In the genomic region with DNA sequence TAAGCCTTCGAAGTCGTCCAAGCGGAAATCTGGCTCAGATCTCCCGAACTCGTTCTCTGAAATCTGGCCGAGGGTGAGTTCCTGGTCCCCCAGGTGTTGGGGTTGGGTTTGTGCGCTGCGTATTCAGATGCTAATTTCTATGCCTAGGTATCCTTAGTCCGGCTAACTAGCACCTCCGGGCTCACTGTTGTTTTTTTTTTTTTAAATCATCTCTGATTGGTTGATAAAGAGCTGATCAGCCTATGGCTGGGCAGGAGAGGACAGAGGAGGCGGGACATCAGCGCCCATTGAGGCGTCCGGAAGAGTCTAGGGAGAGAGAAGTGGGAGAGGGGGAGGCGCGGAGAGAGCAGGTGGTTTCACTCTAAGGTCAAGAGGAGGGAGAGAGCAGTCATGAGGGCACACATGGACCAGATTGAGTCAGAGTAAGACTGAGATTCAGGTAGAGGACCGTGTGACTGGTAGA, we compare ENCODE assay signal across 7 mouse cellular contexts. TPM values are rescaled to one million over a fixed set of nuclear protein-coding genes. Genes with fewer than 3 reads are reported as not detected.
A peak's percentile ranks its signal among the peaks of the same experiment; 100 is the strongest.
DNase-seq lines count a peak whose midpoint lies in the region; ATAC-seq and TF ChIP-seq lines count a peak whose summit lies in the region.

No protein-coding gene starts in this region.

- ATAC-seq in erythroid progenitor cell, adult 5-6 weeks (replicated peaks; ENCODE audit: low FRiP score, poor library complexity, severe bottlenecking), result peak; percentile 85
- ATAC-seq in inflammation-experienced regulatory T-cells, adult 6 months, result peak; percentile 86
- ATAC-seq in liver, embryonic 16.5 days (ENCODE audit: low read depth), result peak; percentile 80
- peak; percentile 78 for ATAC-seq in neural tube, embryonic 11.5 days (ENCODE audit: insufficient read depth, low FRiP score, low TSS enrichment)

- H3K4me1 ChIP-seq in CH12.LX (ENCODE audit: control insufficient read depth in 1 of 2, insufficient read depth in 2 of 2), result peaks cover 4 to 36% of the 10 kb centered on the region in 2 experiments
- H3K4me1 ChIP-seq in liver, embryonic 16.5 days (ENCODE audit: control insufficient read depth, low read depth, low read length), result peaks cover 21% of the 10 kb centered on the region
- peaks cover 6% of the 10 kb centered on the region for H3K4me1 ChIP-seq in neural tube, embryonic 11.5 days (ENCODE audit: control insufficient read depth, insufficient read depth, low read length)

- no peak for TF ChIP-seq CTCF in CH12.LX (conservative IDR thresholded peaks at IDR 0.05 in 1 of 2, IDR thresholded peaks at IDR 0.05 in 1 of 2; ENCODE audit: low read depth in 2 of 2, low read length in 2 of 2)

- peak overlapping the region; percentile 66; the same call in 1 of the 2 replicates for H3K27ac ChIP-seq in CH12.LX (ENCODE audit: insufficient read depth, low read depth)
- H3K27ac ChIP-seq in liver, embryonic 16.5 days (ENCODE audit: low read length), result peak overlapping the region; percentile 93
- no peak overlapping the region for H3K27ac ChIP-seq in neural tube, embryonic 11.5 days (ENCODE audit: low read depth, low read length)

- H3K9ac ChIP-seq in CH12.LX (ENCODE audit: insufficient read depth, low read depth), result peak overlapping the region; percentile 94
- H3K9ac ChIP-seq in liver, embryonic 16.5 days (ENCODE audit: low read depth, low read length), result peak overlapping the region; percentile 88
- H3K9ac ChIP-seq in neural tube, embryonic 11.5 days (ENCODE audit: low read length), result peak overlapping the region; percentile 53

- TF ChIP-seq POLR2A in CH12.LX (IDR thresholded peaks at IDR 0.05; ENCODE audit: low read depth, low read length), result peak; percentile 52

- peaks cover 43% of the 10 kb centered on the region for H3K79me2 ChIP-seq in CH12.LX (replicated peaks; ENCODE audit: control insufficient read depth, extremely low read depth, insufficient read depth, poor library complexity, severe bottlenecking)

- no peak for TF ChIP-seq EP300 in CH12.LX (IDR thresholded peaks at IDR 0.05; ENCODE audit: low read length)

- no peaks in the 10 kb centered on the region for H3K9me3 ChIP-seq in CH12.LX (replicated peaks; ENCODE audit: low read length)
- no peaks in the 10 kb centered on the region for H3K9me3 ChIP-seq in liver, embryonic 16.5 days (replicated peaks; ENCODE audit: control insufficient read depth, low read length)
- no peaks in the 10 kb centered on the region for H3K9me3 ChIP-seq in neural tube, embryonic 11.5 days (ENCODE audit: control insufficient read depth, low read length)

- DNase-seq in CH12.LX (ENCODE audit: extremely low read depth) (peak; percentile 93), WW6 (ENCODE audit: low read depth, low spot score) (peak; percentile 65)
- peak; percentile 78 for DNase-seq in neural tube, embryonic 11.5 days (ENCODE audit: low spot score)
- DNase-seq in yolk sac, embryonic 10.5 days (ENCODE audit: low spot score), result peak; percentile 86

- no peak for TF ChIP-seq RAD21 in CH12.LX (IDR thresholded peaks at IDR 0.05; ENCODE audit: low read depth, low read length)

- WGBS in liver, embryonic 16.5 days (ENCODE audit: insufficient replicate concordance), result under 1% methylated on average over 17 of the region's 17 CpGs
- WGBS in neural tube, embryonic 11.5 days, result under 1% methylated on average over 17 of the region's 17 CpGs

- H3K36me3 ChIP-seq in CH12.LX (replicated peaks in 1 of 2; ENCODE audit: control insufficient read depth in 1 of 2, insufficient read depth in 1 of 2, low read length in 1 of 2), result peaks cover 58 to 75% of the 10 kb centered on the region in 2 experiments
- peaks cover 48% of the 10 kb centered on the region for H3K36me3 ChIP-seq in liver, embryonic 16.5 days (ENCODE audit: control insufficient read depth, insufficient read depth)
- peaks cover 9% of the 10 kb centered on the region for H3K36me3 ChIP-seq in neural tube, embryonic 11.5 days (ENCODE audit: control insufficient read depth, insufficient read depth, low read length)

- dilution Hi-C loops in CH12.LX (cut with MboI; ENCODE audit: extremely low pct_ligation_motif_present, extremely low pct_unique_long_range_greater_than_20kb, low sequenced_read_pairs), result no loop called here

- no peaks in the 10 kb centered on the region for H3K27me3 ChIP-seq in CH12.LX (replicated peaks)
- H3K27me3 ChIP-seq in liver, embryonic 16.5 days (ENCODE audit: control insufficient read depth, insufficient read depth, low read depth, low read length), result no peaks in the 10 kb centered on the region
- no peaks in the 10 kb centered on the region for H3K27me3 ChIP-seq in neural tube, embryonic 11.5 days (ENCODE audit: control insufficient read depth, insufficient read depth, low read length)

- peak overlapping the region; percentile 90 to 98 (median 98) for H3K4me3 ChIP-seq in CH12.LX (replicated peaks in 1 of 3; ENCODE audit: low read depth in 2 of 3, low read length in 2 of 3, poor library complexity in 1 of 3)
- H3K4me3 ChIP-seq in liver, embryonic 16.5 days (ENCODE audit: low read depth, low read length), result peak overlapping the region; percentile 95
- H3K4me3 ChIP-seq in neural tube, embryonic 11.5 days (ENCODE audit: low read depth, low read length), result peak overlapping the region; percentile 84

- peak overlapping the region; percentile 89 for H3K4me2 ChIP-seq in CH12.LX (ENCODE audit: insufficient read depth, low read depth, poor library complexity, severe bottlenecking)
- H3K4me2 ChIP-seq in liver, embryonic 16.5 days (ENCODE audit: low read depth, low read length), result peak overlapping the region; percentile 88
- H3K4me2 ChIP-seq in neural tube, embryonic 11.5 days (ENCODE audit: low read depth), result peak overlapping the region; percentile 90

- in situ Hi-C loops in CH12.LX (cut with MboI; ENCODE audit: low pct_ligation_motif_present, low pct_unique_long_range_greater_than_20kb, low sequenced_read_pairs), result loop anchor here (5.0 kb wide), 1 partner anchor 37 kb away; no protein-coding TSS in a partner anchor

TF ChIP-seq in CH12.LX, 34 proteins besides CTCF, POLR2A, EP300 and RAD21 (continues in another document):
- TF ChIP-seq ZNF384 (IDR thresholded peaks at IDR 0.05; ENCODE audit: low read depth, low read length) (peak; percentile 99), TBP (conservative IDR thresholded peaks at IDR 0.05; ENCODE audit: low read depth, low read length) (peak; percentile 81)

RNA-seq across cellular contexts. Expression of gene Cdca5, which starts 0.7 kb away (rescaled TPM):
- total RNA-seq in CH12.LX (2012; rRNA removed), result 51.5 and 59.2 TPM in 2 replicates
- 62.7 and 67.8 TPM in 2 replicates for total RNA-seq in CH12.LX (2014; rRNA removed)
- 80.6 and 81.6 TPM in 2 replicates for polyA plus RNA-seq in CH12.LX (2012; ENCODE audit: insufficient read length, low read depth)
- 70.3 and 72.1 TPM in 2 replicates for total RNA-seq in erythroid progenitor cell, adult 5-6 weeks (2015; ENCODE audit: low replicate concordance)
- 56.7 and 64.8 TPM in 2 replicates for total RNA-seq in erythroid progenitor cell, adult 5-6 weeks (2017; ENCODE audit: low replicate concordance)
- 10 to 100 TPM in 1 of 3 experiments, 1 to 10 TPM in 2; 2.4 to 24.7 (median 4.4) TPM for polyA plus RNA-seq in inflammation-experienced regulatory T-cells, adult 6 months (2017; shearing (Covaris generic))
- polyA plus RNA-seq in liver, embryonic 16.5 days (2015; fragmentation: Nextera tagmentation; extraction: Ambion mirVana), result 28.9 and 32.5 TPM in 2 replicates
- polyA plus RNA-seq in neural tube, embryonic 11.5 days (2014; fragmentation: Nextera tagmentation; extraction: Ambion mirVana), result 46.0 and 48.4 TPM in 2 replicates

RNA-seq across cellular contexts. Expression of gene Zfpl1, which starts 0.7 kb away (rescaled TPM):
- 26.8 and 29.4 TPM in 2 replicates for total RNA-seq in CH12.LX (2012; rRNA removed)
- total RNA-seq in CH12.LX (2014; rRNA removed), result 23.1 and 26.1 TPM in 2 replicates
- polyA plus RNA-seq in CH12.LX (2012; ENCODE audit: insufficient read length, low read depth), result 30.5 and 40.9 TPM in 2 replicates
- 6.3 and 6.5 TPM in 2 replicates for total RNA-seq in erythroid progenitor cell, adult 5-6 weeks (2015; ENCODE audit: low replicate concordance)
- total RNA-seq in erythroid progenitor cell, adult 5-6 weeks (2017; ENCODE audit: low replicate concordance), result 20.0 and 23.5 TPM in 2 replicates
- 10 to 100 TPM; 32.0 to 47.2 (median 36.9) TPM for polyA plus RNA-seq in inflammation-experienced regulatory T-cells, adult 6 months (2017; shearing (Covaris generic))
- polyA plus RNA-seq in liver, embryonic 16.5 days (2015; fragmentation: Nextera tagmentation; extraction: Ambion mirVana), result 19.2 and 21.8 TPM in 2 replicates
- 74.3 and 76.8 TPM in 2 replicates for polyA plus RNA-seq in neural tube, embryonic 11.5 days (2014; fragmentation: Nextera tagmentation; extraction: Ambion mirVana)

RNA-seq across cellular contexts. Expression of gene Gm28374, which starts 3.4 kb away (rescaled TPM):
- total RNA-seq in CH12.LX (2012; rRNA removed) (not detected in 2 replicates), CH12.LX (2014; rRNA removed) (0.40 and 0.42 TPM in 2 replicates)
- 0.57 TPM in 1 of 2 replicates, not detected in the other for polyA plus RNA-seq in CH12.LX (2012; ENCODE audit: insufficient read length, low read depth)
- total RNA-seq in erythroid progenitor cell, adult 5-6 weeks (2015; ENCODE audit: low replicate concordance), result not detected in 2 replicates
- not detected in 2 replicates for total RNA-seq in erythroid progenitor cell, adult 5-6 weeks (2017; ENCODE audit: low replicate concordance)
- polyA plus RNA-seq in inflammation-experienced regulatory T-cells, adult 6 months (2017; shearing (Covaris generic)), result 1 to 10 TPM in 1 of 3 experiments, under 1 TPM in 1, not detected in 1; 0.77 to 1.1 TPM
- 0.38 and 0.41 TPM in 2 replicates for polyA plus RNA-seq in liver, embryonic 16.5 days (2015; fragmentation: Nextera tagmentation; extraction: Ambion mirVana)
- polyA plus RNA-seq in neural tube, embryonic 11.5 days (2014; fragmentation: Nextera tagmentation; extraction: Ambion mirVana), result 0.88 and 1.3 TPM in 2 replicates

RNA-seq across cellular contexts. Expression of gene Tmem262, which starts 5.6 kb away (rescaled TPM):
- total RNA-seq in CH12.LX (2012; rRNA removed) (not detected in 2 replicates), CH12.LX (2014; rRNA removed) (not detected in 2 replicates)
- not detected in 2 replicates for polyA plus RNA-seq in CH12.LX (2012; ENCODE audit: insufficient read length, low read depth)
- total RNA-seq in erythroid progenitor cell, adult 5-6 weeks (2015; ENCODE audit: low replicate concordance), result not detected in 2 replicates
- not detected in 2 replicates for total RNA-seq in erythroid progenitor cell, adult 5-6 weeks (2017; ENCODE audit: low replicate concordance)
- not detected for polyA plus RNA-seq in inflammation-experienced regulatory T-cells, adult 6 months (2017; shearing (Covaris generic))
- not detected in 2 replicates for polyA plus RNA-seq in liver, embryonic 16.5 days (2015; fragmentation: Nextera tagmentation; extraction: Ambion mirVana)
- polyA plus RNA-seq in neural tube, embryonic 11.5 days (2014; fragmentation: Nextera tagmentation; extraction: Ambion mirVana), result not detected in 2 replicates

RNA-seq across cellular contexts. Expression of gene Vps51, which starts 8.4 kb away (rescaled TPM):
- total RNA-seq in CH12.LX (2012; rRNA removed) (44.7 and 48.2 TPM in 2 replicates), CH12.LX (2014; rRNA removed) (37.0 and 37.7 TPM in 2 replicates)
- 44.1 and 51.2 TPM in 2 replicates for polyA plus RNA-seq in CH12.LX (2012; ENCODE audit: insufficient read length, low read depth)
- total RNA-seq in erythroid progenitor cell, adult 5-6 weeks (2015; ENCODE audit: low replicate concordance), result 17.3 and 30.2 TPM in 2 replicates
- total RNA-seq in erythroid progenitor cell, adult 5-6 weeks (2017; ENCODE audit: low replicate concordance), result 10.5 and 10.9 TPM in 2 replicates
- polyA plus RNA-seq in inflammation-experienced regulatory T-cells, adult 6 months (2017; shearing (Covaris generic)), result 10 to 100 TPM; 29.3 to 35.6 (median 31.5) TPM
- 27.8 and 28.9 TPM in 2 replicates for polyA plus RNA-seq in liver, embryonic 16.5 days (2015; fragmentation: Nextera tagmentation; extraction: Ambion mirVana)
- polyA plus RNA-seq in neural tube, embryonic 11.5 days (2014; fragmentation: Nextera tagmentation; extraction: Ambion mirVana), result 59.1 and 61.2 TPM in 2 replicates
